Mouse (Mus musculus) mature B cell (primary cell): ENCODE results near the gene Fa2h.

ENCODE experiments used
- in situ Hi-C: fragments of 300-500 bp; cut with MboI; formaldehyde crosslinking; loops from 2 replicates; pipeline ENCODE4 v1.14.3; 2019

The Fa2h gene

DNA sequence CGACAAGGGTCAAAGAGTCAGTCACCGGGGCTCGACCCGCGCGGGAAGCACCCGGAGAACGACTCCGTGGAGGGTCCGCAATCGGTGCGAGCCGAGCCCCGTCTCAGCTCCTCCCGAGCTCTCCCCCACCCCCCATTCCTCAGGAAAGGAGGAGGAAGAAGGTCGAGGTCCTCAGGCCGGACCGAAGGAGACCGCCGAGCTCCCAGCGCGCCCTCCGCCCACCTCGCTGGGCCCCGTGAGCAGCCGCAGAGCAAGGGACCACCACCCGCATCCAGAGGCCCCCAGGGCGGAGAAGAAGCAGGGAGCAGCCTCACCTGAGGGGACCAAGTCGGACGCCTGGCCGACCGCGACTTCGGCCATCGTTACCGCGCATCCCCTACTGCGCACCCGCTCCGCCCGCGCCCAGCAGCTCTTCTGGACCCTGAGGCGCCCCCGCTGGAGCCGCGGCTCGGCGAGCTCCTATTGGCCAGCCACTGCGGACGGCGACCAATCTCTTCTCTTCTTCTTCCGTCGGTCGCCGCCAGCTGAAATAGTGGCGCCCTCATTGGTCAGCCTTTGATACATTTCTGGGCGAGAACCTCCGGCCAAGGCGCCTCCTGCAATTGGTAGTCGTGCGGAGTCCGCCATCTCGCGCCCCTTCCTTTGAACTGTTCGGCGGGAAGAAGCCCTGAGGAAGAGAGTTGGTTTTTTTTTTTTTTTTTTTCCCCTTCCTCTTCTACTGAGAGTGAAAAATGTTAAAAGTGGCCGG is 93.6 kb downstream of the Fa2h start, which contains the start of gene Rfwd3:
Rfwd3 (minus strand) TSS at position 402 of the 748 bp plus-strand sequence.
- in situ Hi-C loops, result no loop called here

DNA sequence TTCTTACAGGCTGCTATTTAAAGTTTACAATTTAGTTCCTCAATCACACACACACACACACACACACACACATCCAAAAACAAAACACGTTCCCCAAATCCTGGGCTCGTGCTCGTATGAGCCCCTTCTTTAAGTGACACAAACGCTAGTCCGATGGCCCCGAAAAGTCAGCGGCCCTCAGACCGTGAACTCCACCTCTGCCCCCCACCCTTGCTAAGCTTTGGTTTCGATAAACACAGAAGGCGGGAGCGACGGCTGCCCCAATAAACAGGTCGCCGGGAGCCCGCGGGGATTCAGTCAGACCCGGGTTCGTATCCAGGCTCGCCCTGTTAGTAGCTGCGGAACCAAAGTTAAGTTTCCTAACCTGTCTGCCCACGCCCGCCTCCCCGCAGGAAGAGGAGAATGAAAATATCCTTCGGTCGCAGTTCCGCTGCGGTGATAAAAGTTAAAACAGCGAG is 94.2 kb downstream of the Fa2h start:
- in situ Hi-C loops, result no loop called here

DNA sequence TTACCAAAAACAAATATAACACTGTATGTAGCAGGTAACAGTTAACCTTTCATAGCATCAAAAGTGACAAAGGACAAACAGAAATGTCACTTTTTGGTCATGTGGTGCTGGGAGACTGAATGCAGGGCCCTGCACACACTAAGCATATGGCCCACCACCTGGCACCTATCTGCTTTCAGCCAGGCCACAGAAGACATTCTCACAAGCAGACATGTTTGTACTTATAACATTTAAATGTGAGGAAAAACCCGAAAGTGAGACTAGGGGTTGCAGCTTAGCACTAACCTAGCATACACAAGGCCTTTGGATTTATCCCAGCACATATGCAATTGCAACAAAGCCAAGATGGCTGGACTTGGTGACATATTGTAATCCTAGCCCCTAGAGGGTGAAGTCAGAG is 95.6 kb downstream of the Fa2h start:
- in situ Hi-C loops, result no loop called here
